Mouse (Mus musculus) gastrocnemius, postnatal 14 days (tissue): ENCODE results near the gene Cspg5. TPM values are rescaled to one million over a fixed set of nuclear protein-coding genes. Genes with fewer than 3 reads are reported as not detected.

Experiments used
- DNase-seq: peaks from one replicate; pipeline ENCODE4 v3.0.0; 2021; ENCODE audit warnings: mixed read lengths
- intact Hi-C: fragments of 180-260 bp; cut with DNase I; formaldehyde crosslinking; loops from one replicate; pipeline ENCODE4 v1.15.1; 2025; ENCODE audit warnings: low total_unique reads
- microRNA-seq, 2 experiments: library from miRNA; unstranded; fragments of <30 nt; microRNA quantifications; one replicate each; pipeline ENCODE4 v1.2.0; 2021
- total RNA-seq, 2 experiments: library from RNA; stranded (reverse); gene quantifications; 2 replicates each; pipeline ENCODE4 v1.2.3; 2021

Gene Cspg5
- total RNA-seq, 2 experiments from 2014 or later: 0.43 to 0.58 TPM

- DNase-seq: peak; percentile 89
- intact Hi-C loops: no loop called here
These were observed 61.5 kb downstream of the Cspg5 start, which contains the start of gene Elp6 for GRCm38 (mm10) chr9:110304969-110305651. Gene Elp6 (plus strand): TSS chr9:110305173.

GRCm38 (mm10) chr9:110306371-110306770 lies 62.8 kb downstream of the Cspg5 start:
- DNase-seq: no peak
- intact Hi-C loops: no loop called here

Small RNAs within 50 kb of the gene (microRNA-seq; reads per million reads assigned to microRNA genes)
- gene Mir6236: 22.9 to 90.7 reads per million in 2 experiments

Other genes with a start within 250 kb of the Cspg5 start
- gene Smarcc1, start 126.1 kb upstream of the Cspg5 start, total RNA-seq: 10 to 100 TPM; 19.8 to 23.8 TPM
- gene Dhx30, start 126.0 kb upstream of the Cspg5 start, total RNA-seq: 10 to 100 TPM; 31.6 to 39.8 TPM
- gene Elp6, start 61.4 kb downstream of the Cspg5 start, total RNA-seq: 1 to 10 TPM; 2.5 to 3.9 TPM
- gene Scap, start 89.5 kb downstream of the Cspg5 start, total RNA-seq: 10 to 100 TPM; 24.1 to 26.1 TPM
- 10 to 100 TPM; 10.2 to 10.3 TPM for gene Ptpn23, start 164.4 kb downstream of the Cspg5 start, total RNA-seq
- gene Ngp, start 176.0 kb downstream of the Cspg5 start, total RNA-seq: under 1 TPM in 1 of 2 experiments, not detected in 1; 0.18 TPM
- 1 to 10 TPM; 6.6 to 8.4 TPM for gene Klhl18, start 232.9 kb downstream of the Cspg5 start, total RNA-seq
- gene Kif9, start 233.2 kb downstream of the Cspg5 start, total RNA-seq: under 1 TPM; 0.16 to 0.20 TPM